30 mouse cellular contexts compared by ENCODE assay signal in genomic region chr11:111743356-111743755, GRCm38 (mm10).
A peak's percentile ranks its signal among the peaks of the same experiment; 100 is the strongest.
DNase-seq lines count a peak whose midpoint lies in the region; ATAC-seq and TF ChIP-seq lines count a peak whose summit lies in the region.
"Had no signal": no experiment of that assay in that cellular context is flagged by ENCODE, and none has a peak within 500 bp of the region (broad histone marks: within the 10 kb centered on the region; RNA-seq: fewer than 3 reads in every experiment).

No protein-coding gene starts in this region.

- no peaks in the 10 kb centered on the region for H3K36me3 ChIP-seq in kidney, adult 2 months (ENCODE audit: control insufficient read depth, insufficient read depth, low read length)
- no peaks in the 10 kb centered on the region for H3K36me3 ChIP-seq in kidney, embryonic 16.5 days (ENCODE audit: insufficient read depth, low read length)
- no peaks in the 10 kb centered on the region for H3K36me3 ChIP-seq in liver, adult 2 months (ENCODE audit: control insufficient read depth, insufficient read depth, low read length)
- H3K36me3 ChIP-seq in liver, embryonic 11.5 days (ENCODE audit: control insufficient read depth, insufficient read depth, low read length) = no peaks in the 10 kb centered on the region
- H3K36me3 ChIP-seq: embryonic facial prominence, embryonic 12.5 days; embryonic facial prominence, embryonic 15.5 days; G1E; heart, embryonic 12.5 days; heart, embryonic 15.5 days had no signal

- intact Hi-C loops in left cerebral cortex, postnatal 10 days (cut with DNase I) = no loop called here

- no peak overlapping the region for H3K9ac ChIP-seq in kidney, embryonic 16.5 days (replicated peaks; ENCODE audit: low read length)
- no peak overlapping the region for H3K9ac ChIP-seq in liver, adult 2 months (ENCODE audit: low read depth, low read length)
- no peak overlapping the region for H3K9ac ChIP-seq in liver, embryonic 11.5 days (ENCODE audit: low read depth, low read length)
- H3K9ac ChIP-seq: embryonic facial prominence, embryonic 12.5 days; embryonic facial prominence, embryonic 15.5 days; forebrain, postnatal 0 days; heart, embryonic 12.5 days; heart, embryonic 15.5 days; hindbrain, embryonic 14.5 days had no signal

- no peaks in the 10 kb centered on the region for H3K9me3 ChIP-seq in kidney, embryonic 16.5 days (ENCODE audit: low read length)
- no peaks in the 10 kb centered on the region for H3K9me3 ChIP-seq in liver, embryonic 11.5 days (ENCODE audit: control insufficient read depth, low read length)
- H3K9me3 ChIP-seq: embryonic facial prominence, embryonic 12.5 days; embryonic facial prominence, embryonic 15.5 days; G1E; heart, embryonic 12.5 days; heart, embryonic 15.5 days had no signal

- no peak overlapping the region for H3K4me2 ChIP-seq in kidney, embryonic 16.5 days (replicated peaks; ENCODE audit: low read depth, low read length)
- H3K4me2 ChIP-seq in liver, embryonic 11.5 days = no peak overlapping the region
- H3K4me2 ChIP-seq: embryonic facial prominence, embryonic 12.5 days; embryonic facial prominence, embryonic 15.5 days; heart, embryonic 12.5 days; heart, embryonic 15.5 days; hindbrain, embryonic 14.5 days had no signal

- no peak for ATAC-seq in kidney, embryonic 16.5 days (ENCODE audit: low FRiP score, low TSS enrichment)
- ATAC-seq in liver, embryonic 11.5 days (replicated peaks; ENCODE audit: low FRiP score) = no peak
- ATAC-seq: forebrain, embryonic 14.5 days; forebrain, postnatal 0 days; hindbrain, postnatal 0 days; inflammation-experienced regulatory T-cells, adult 6 months; Patski had no signal

- 28% methylated on average over 6 of the region's 6 CpGs for WGBS in kidney, adult 2 months
- WGBS in kidney, embryonic 16.5 days = 22% methylated on average over 6 of the region's 6 CpGs
- 24% methylated on average over 6 of the region's 6 CpGs for WGBS in liver, adult 2 months
- 51% methylated on average over 6 of the region's 6 CpGs for WGBS in liver, embryonic 11.5 days

- DNase-seq in kidney, adult 2 months = peak; percentile 14
- peak; percentile 48 for DNase-seq in liver, adult 2 months (ENCODE audit: extremely low read depth, low read depth, low spot score)
- no peak for DNase-seq in liver, embryonic 11.5 days (ENCODE audit: low spot score)
- peak; percentile 24 for DNase-seq in embryo, embryonic 9.5 days (ENCODE audit: extremely low spot score)
- DNase-seq in left cerebral cortex, postnatal 10 days (ENCODE audit: extremely low spot score in 1 of 2, low spot score in 2 of 2) = no peak
- no peak for DNase-seq in gastrocnemius, postnatal 10 days
- DNase-seq: adrenal gland, postnatal 10 days; adrenal gland, postnatal 36 days; B cell, adult 2 months; cerebellum, adult 2 months; cerebellum, adult 9-11 months; cerebellum, postnatal 25 days; forebrain, postnatal 0 days; gastrocnemius, adult 2 months; gastrocnemius, postnatal 25 days; heart, adult 18-20 months; heart, postnatal 10 days; heart, postnatal 36 days had no signal

- H3K4me3 ChIP-seq in kidney, adult 2 months (ENCODE audit: insufficient read depth, low read depth, low read length) = no peak overlapping the region
- no peak overlapping the region for H3K4me3 ChIP-seq in kidney, embryonic 16.5 days (ENCODE audit: low read length)
- no peak overlapping the region for H3K4me3 ChIP-seq in liver, adult 2 months (ENCODE audit: insufficient read depth, low read depth, low read length)
- no peak overlapping the region for H3K4me3 ChIP-seq in liver, embryonic 11.5 days (ENCODE audit: low read depth, low read length)
- H3K4me3 ChIP-seq: embryonic facial prominence, embryonic 12.5 days; embryonic facial prominence, embryonic 15.5 days; gastrocnemius, adult 2 months; heart, embryonic 12.5 days; heart, embryonic 15.5 days had no signal

- no peak for TF ChIP-seq POLR2A in kidney, adult 2 months (IDR thresholded peaks at IDR 0.05; ENCODE audit: low read depth, low read length)
- TF ChIP-seq POLR2A in liver, adult 2 months (IDR thresholded peaks at IDR 0.05; ENCODE audit: extremely low read depth, insufficient read depth, low read length) = no peak

- no peaks in the 10 kb centered on the region for H3K27me3 ChIP-seq in kidney, adult 2 months (replicated peaks; ENCODE audit: control insufficient read depth, insufficient read depth, low read length)
- no peaks in the 10 kb centered on the region for H3K27me3 ChIP-seq in kidney, embryonic 16.5 days (ENCODE audit: insufficient read depth, low read length)
- no peaks in the 10 kb centered on the region for H3K27me3 ChIP-seq in liver, adult 2 months (ENCODE audit: control insufficient read depth, insufficient read depth, low read length)
- H3K27me3 ChIP-seq in liver, embryonic 11.5 days (replicated peaks; ENCODE audit: control insufficient read depth, insufficient read depth, low read length) = no peaks in the 10 kb centered on the region
- H3K27me3 ChIP-seq: CH12.LX; embryonic facial prominence, embryonic 12.5 days; embryonic facial prominence, embryonic 15.5 days; heart, embryonic 12.5 days; heart, embryonic 15.5 days had no signal

- no peaks in the 10 kb centered on the region for H3K4me1 ChIP-seq in kidney, adult 2 months (ENCODE audit: control insufficient read depth, insufficient read depth, low read length)
- H3K4me1 ChIP-seq in kidney, embryonic 16.5 days (ENCODE audit: insufficient read depth, low read length) = no peaks in the 10 kb centered on the region
- H3K4me1 ChIP-seq in liver, adult 2 months (ENCODE audit: control insufficient read depth, insufficient read depth, low read length) = no peaks in the 10 kb centered on the region
- H3K4me1 ChIP-seq in liver, embryonic 11.5 days (replicated peaks; ENCODE audit: control insufficient read depth, insufficient read depth, low read length) = no peaks in the 10 kb centered on the region; the same call in 1 of the 2 replicates
- H3K4me1 ChIP-seq: embryonic facial prominence, embryonic 15.5 days; heart, embryonic 15.5 days had no signal

- no peak overlapping the region for H3K27ac ChIP-seq in kidney, adult 2 months (ENCODE audit: insufficient read depth, low read depth, low read length)
- H3K27ac ChIP-seq in kidney, embryonic 16.5 days (ENCODE audit: low read length) = no peak overlapping the region
- no peak overlapping the region for H3K27ac ChIP-seq in liver, adult 2 months (replicated peaks; ENCODE audit: insufficient read depth, low read depth, low read length)
- H3K27ac ChIP-seq in liver, embryonic 11.5 days (ENCODE audit: low read depth, low read length) = no peak overlapping the region
- H3K27ac ChIP-seq: embryonic facial prominence, embryonic 12.5 days; embryonic facial prominence, embryonic 15.5 days; gastrocnemius, adult 2 months; heart, embryonic 15.5 days; hindbrain, embryonic 14.5 days; hindbrain, postnatal 0 days had no signal

- no peaks in the 10 kb centered on the region for H3K79me2 ChIP-seq in liver, adult 2 months (ENCODE audit: control insufficient read depth, insufficient read depth, low read length)

- no peak for TF ChIP-seq CTCF in kidney, adult 2 months (conservative IDR thresholded peaks at IDR 0.05; ENCODE audit: insufficient read depth, insufficient read length, low read depth, low read length)
- no peak for TF ChIP-seq CTCF in liver, adult 2 months (IDR thresholded peaks at IDR 0.05; ENCODE audit: low read depth, low read length)

Comparison
In these comparisons a context has a peak if more than half of its experiments do, and no peak if none do; other contexts are left out.
1. DNase-seq: peak in kidney, adult 2 months (single experiment), liver, adult 2 months (single experiment) and embryo, embryonic 9.5 days (single experiment); none in liver, embryonic 11.5 days (single experiment), left cerebral cortex, postnatal 10 days (0 of 2) and gastrocnemius, postnatal 10 days (single experiment).